Mouse (Mus musculus): ENCODE data around the gene Dynlrb1.

DNA sequence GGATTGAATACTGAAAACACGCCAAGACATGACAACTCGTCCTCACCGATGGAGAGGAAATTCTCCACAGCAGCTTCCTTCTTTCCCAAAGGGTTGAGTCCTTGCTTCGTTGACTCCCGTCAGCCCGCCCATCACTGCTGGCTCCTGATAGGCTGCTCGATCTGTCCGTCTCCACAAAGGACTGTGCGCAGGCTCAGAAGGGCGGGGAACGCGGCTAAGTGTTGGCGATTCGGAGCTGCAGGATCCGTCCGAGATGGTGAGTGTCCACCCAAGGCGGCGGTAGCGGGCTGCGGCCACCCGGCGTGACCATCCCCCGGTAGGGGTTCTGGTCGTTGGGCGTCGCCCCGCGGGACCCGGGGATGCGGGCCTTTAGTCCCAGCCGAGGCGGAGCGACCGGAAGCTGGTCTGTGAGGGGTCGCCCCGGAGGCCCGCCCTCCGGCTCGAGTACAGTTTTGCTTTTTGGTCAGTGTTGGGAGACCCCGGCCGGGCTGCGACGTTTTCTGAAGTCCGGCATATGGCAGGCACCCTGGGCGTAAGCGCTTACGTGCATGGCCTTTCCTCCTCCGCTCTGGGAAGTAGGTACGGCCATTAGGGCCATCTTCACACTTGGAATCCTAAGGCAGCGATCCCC, at the start of gene Dynlrb1:
- TF ChIP-seq CTCF (conservative IDR thresholded peaks at IDR 0.05 in 1 of 2, IDR thresholded peaks at IDR 0.05 in 1 of 2; ENCODE audit: low read depth in 2 of 2, low read length in 2 of 2) (no peak), POLR2A (IDR thresholded peaks at IDR 0.05; ENCODE audit: low read depth, low read length) (peak; percentile 85), MAFK (IDR thresholded peaks at IDR 0.05; ENCODE audit: insufficient replicate concordance, low read length) (no peak), CHD2 (IDR thresholded peaks at IDR 0.05; ENCODE audit: low read length) (peak; percentile 73)
